23 mouse cellular contexts compared by ENCODE assay signal in the genomic region with DNA sequence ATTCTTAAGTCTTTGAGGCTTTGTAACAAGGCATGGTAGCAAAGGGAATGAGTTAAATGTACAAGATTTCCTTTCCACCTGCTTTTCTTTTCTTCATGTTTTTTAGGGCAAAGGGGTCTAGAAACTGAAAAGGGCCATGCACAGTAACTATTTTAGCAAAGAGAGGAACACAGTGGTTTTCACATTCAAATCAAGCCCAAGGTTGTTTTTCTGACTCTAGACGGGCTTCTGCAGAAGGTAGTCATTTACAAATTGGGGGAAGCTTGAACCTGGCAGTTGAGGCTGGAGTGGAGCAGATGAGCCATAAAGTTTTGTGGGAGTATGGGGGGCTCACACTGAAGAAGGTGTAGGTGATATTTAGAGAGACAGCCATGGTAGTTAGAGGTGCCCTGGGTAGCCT.
"Had no signal": no experiment of that assay in that cellular context is flagged by ENCODE, and none has a peak within 500 bp of the region (broad histone marks: within the 10 kb centered on the region; RNA-seq: fewer than 3 reads in every experiment).

No protein-coding gene starts in this region.

- DNase-seq: gastrocnemius, adult 2 months; gastrocnemius, postnatal 10 days; gastrocnemius, postnatal 25 days; heart, adult 2 months; heart, postnatal 10 days; heart, postnatal 4 days; kidney, adult 11 months; kidney, adult 2 months; kidney, adult 9 months; kidney, postnatal 14 days; kidney, postnatal 36 days; liver had no signal

- H3K9me3 ChIP-seq: heart, embryonic 12.5 days; hindbrain, embryonic 10.5 days; hindbrain, embryonic 12.5 days; kidney, embryonic 15.5 days; limb, embryonic 10.5 days; limb, embryonic 12.5 days had no signal

- H3K4me2 ChIP-seq: heart, embryonic 12.5 days; hindbrain, embryonic 12.5 days; hindbrain, embryonic 14.5 days; kidney, embryonic 15.5 days; limb, embryonic 12.5 days; liver, embryonic 11.5 days had no signal

- H3K4me1 ChIP-seq: hindbrain, embryonic 12.5 days; limb, embryonic 10.5 days; limb, embryonic 12.5 days had no signal

- H3K36me3 ChIP-seq: heart, embryonic 12.5 days; hindbrain, embryonic 10.5 days; hindbrain, embryonic 12.5 days; kidney, embryonic 15.5 days; limb, embryonic 10.5 days; limb, embryonic 12.5 days had no signal

- H3K27ac ChIP-seq: heart, adult 2 months; hindbrain, embryonic 10.5 days; hindbrain, embryonic 12.5 days; hindbrain, embryonic 14.5 days; kidney, embryonic 15.5 days; kidney, postnatal 0 days; layer of hippocampus, adult 2 months; left cerebral cortex, adult 2 months; limb, embryonic 10.5 days; limb, embryonic 12.5 days had no signal

- H3K27me3 ChIP-seq: heart, embryonic 12.5 days; hindbrain, embryonic 12.5 days; kidney, embryonic 15.5 days; limb, embryonic 12.5 days had no signal

- H3K4me3 ChIP-seq: gastrocnemius, adult 2 months; heart, adult 2 months; heart, embryonic 12.5 days; hindbrain, embryonic 10.5 days; hindbrain, embryonic 12.5 days; kidney, embryonic 15.5 days; layer of hippocampus, adult 2 months; left cerebral cortex, adult 2 months; limb, embryonic 10.5 days; limb, embryonic 12.5 days had no signal

- H3K9ac ChIP-seq: heart, embryonic 12.5 days; hindbrain, embryonic 12.5 days; hindbrain, embryonic 14.5 days; kidney, embryonic 15.5 days; limb, embryonic 12.5 days had no signal
